Mouse (Mus musculus) CH12.LX (cell line): Measurements from ENCODE around the gene Slc9b1. TPM values are rescaled to one million over a fixed set of nuclear protein-coding genes. Genes with fewer than 3 reads are reported as not detected.

Experiments used
- DNase-seq: peaks from one replicate; pipeline ENCODE4 v3.0.0-alpha.2; 2013; ENCODE audit errors: extremely low read depth
- H3K27ac ChIP-seq: 2 replicates; pipeline ENCODE4 v1.5.1; 2012; ENCODE audit warnings: low read depth, mild to moderate bottlenecking, control low read depth, moderate library complexity; ENCODE audit not compliant: insufficient read depth
- H3K27me3 ChIP-seq: replicated peaks from 2 replicates; pipeline ENCODE3; 2012; ENCODE audit warnings: inconsistent platforms
- H3K36me3 ChIP-seq, 2 experiments: replicated peaks in 1 of 2; 2 replicates each; pipeline versions ENCODE3 to v1.6.1; 2012; ENCODE audit warnings: inconsistent platforms in 1 of 2, low read length in 1 of 2, mild to moderate bottlenecking in 1 of 2, mixed read lengths in 1 of 2, moderate library complexity in 1 of 2; ENCODE audit not compliant: control insufficient read depth in 1 of 2, insufficient read depth in 1 of 2
- H3K4me1 ChIP-seq, 2 experiments: 2 replicates each; pipeline ENCODE4 v1.6.1; 2012; ENCODE audit warnings: inconsistent platforms in 1 of 2, moderate library complexity in 1 of 2; ENCODE audit not compliant: insufficient read depth in 2 of 2, control insufficient read depth in 1 of 2
- H3K4me2 ChIP-seq: 2 replicates; pipeline ENCODE4 v1.6.1; 2012; ENCODE audit warnings: low read depth, mild to moderate bottlenecking, control low read depth; ENCODE audit not compliant: poor library complexity, insufficient read depth, severe bottlenecking
- H3K4me3 ChIP-seq, 3 experiments: fragments of 150-350 bp in 1 of 3; sonication (generic) in 1 of 3; replicated peaks in 1 of 3; 2 replicates each; pipeline versions ENCODE3 to v1.5.1; 2011 to 2012; ENCODE audit warnings: low read depth in 2 of 3, low read length in 2 of 3, mild to moderate bottlenecking in 2 of 3, moderate library complexity in 2 of 3, control low read depth in 1 of 3, improper control_type of control experiment in 1 of 3, inconsistent platforms in 1 of 3, mixed read lengths in 1 of 3; ENCODE audit not compliant: poor library complexity in 1 of 3
- H3K79me2 ChIP-seq: replicated peaks from 2 replicates; pipeline ENCODE4 v1.6.1; 2012; ENCODE audit warnings: mild to moderate bottlenecking, moderate library complexity; ENCODE audit not compliant: control insufficient read depth, poor library complexity, insufficient read depth, severe bottlenecking; ENCODE audit errors: extremely low read depth
- H3K9ac ChIP-seq: 2 replicates; pipeline ENCODE4 v1.6.1; 2012; ENCODE audit warnings: low read depth, mild to moderate bottlenecking, control low read depth, moderate library complexity; ENCODE audit not compliant: insufficient read depth
- H3K9me3 ChIP-seq: replicated peaks from 2 replicates; pipeline ENCODE3; 2012; ENCODE audit warnings: low read length, inconsistent platforms, mixed read lengths
- BHLHE40 ChIP-seq: IDR thresholded peaks from 2 replicates; pipeline ENCODE4 v1.6.1; 2011; ENCODE audit warnings: mild to moderate bottlenecking, low read depth, low read length, improper control_type of control experiment
- CHD1 ChIP-seq: IDR thresholded peaks from 2 replicates; pipeline ENCODE4 v1.6.1; 2012; ENCODE audit warnings: low read depth, low read length, improper control_type of control experiment, inconsistent platforms
- CHD2 ChIP-seq: IDR thresholded peaks from 2 replicates; pipeline ENCODE4 v1.6.1; 2011; ENCODE audit warnings: low read length, improper control_type of control experiment
- CTCF ChIP-seq, 2 experiments: IDR thresholded peaks in 1 of 2; conservative IDR thresholded peaks in 1 of 2; 2 replicates each; pipeline ENCODE4 v1.5.1; 2011 to 2012; ENCODE audit warnings: low read depth in 2 of 2, low read length in 2 of 2, improper control_type of control experiment in 1 of 2, inconsistent platforms in 1 of 2, mild to moderate bottlenecking in 1 of 2, moderate library complexity in 1 of 2
- E2F4 ChIP-seq: IDR thresholded peaks from 2 replicates; pipeline ENCODE4 v1.6.1; 2011; ENCODE audit warnings: low read depth, low read length, improper control_type of control experiment; ENCODE audit not compliant: insufficient replicate concordance
- EP300 ChIP-seq: IDR thresholded peaks from 2 replicates; pipeline ENCODE4 v1.6.1; 2011; ENCODE audit warnings: low read length, improper control_type of control experiment
- GABPA ChIP-seq: IDR thresholded peaks from 2 replicates; pipeline ENCODE4 v1.6.1; 2012; ENCODE audit warnings: low read depth, low read length, improper control_type of control experiment, inconsistent platforms; ENCODE audit not compliant: insufficient replicate concordance
- JUN ChIP-seq: IDR thresholded peaks from 2 replicates; pipeline ENCODE4 v1.6.1; 2011; ENCODE audit warnings: low read depth, mild to moderate bottlenecking, low read length, improper control_type of control experiment, moderate library complexity; ENCODE audit not compliant: insufficient read depth
- JUND ChIP-seq: conservative IDR thresholded peaks from 2 replicates; pipeline ENCODE4 v1.6.1; 2011; ENCODE audit warnings: low read depth, low read length, improper control_type of control experiment
- MAZ ChIP-seq: IDR thresholded peaks from 2 replicates; pipeline ENCODE4 v1.6.1; 2012; ENCODE audit warnings: low read depth, mild to moderate bottlenecking, inconsistent platforms, low read length, improper control_type of control experiment, moderate library complexity
- MEF2A ChIP-seq: IDR thresholded peaks from 2 replicates; pipeline ENCODE4 v1.6.1; 2014; ENCODE audit warnings: low read depth, mild to moderate bottlenecking, inconsistent platforms, low read length, improper control_type of control experiment, borderline replicate concordance
- MXI1 ChIP-seq: IDR thresholded peaks from 2 replicates; pipeline ENCODE4 v1.6.1; 2011; ENCODE audit warnings: mild to moderate bottlenecking, low read depth, low read length, improper control_type of control experiment
- MYC ChIP-seq: IDR thresholded peaks from 2 replicates; pipeline ENCODE4 v1.6.1; 2011; ENCODE audit warnings: low read depth, mild to moderate bottlenecking, improper control_type of control experiment, low read length
- NRF1 ChIP-seq: IDR thresholded peaks from 2 replicates; pipeline ENCODE4 v1.6.1; 2014; ENCODE audit warnings: low read depth, mild to moderate bottlenecking, inconsistent platforms, low read length, improper control_type of control experiment, moderate library complexity
- RAD21 ChIP-seq: IDR thresholded peaks from 2 replicates; pipeline ENCODE4 v1.6.1; 2011; ENCODE audit warnings: low read depth, mild to moderate bottlenecking, low read length, improper control_type of control experiment, moderate library complexity
- RCOR1 ChIP-seq: conservative IDR thresholded peaks from 2 replicates; pipeline ENCODE4 v1.6.1; 2012; ENCODE audit warnings: low read depth, mild to moderate bottlenecking, inconsistent platforms, low read length, improper control_type of control experiment
- SIN3A ChIP-seq: IDR thresholded peaks from 2 replicates; pipeline ENCODE4 v1.6.1; 2012; ENCODE audit warnings: low read length, improper control_type of control experiment, inconsistent platforms
- SMC3 ChIP-seq: IDR thresholded peaks from 2 replicates; pipeline ENCODE4 v1.6.1; 2011; ENCODE audit warnings: low read depth, low read length, improper control_type of control experiment
- USF2 ChIP-seq: conservative IDR thresholded peaks from 2 replicates; pipeline ENCODE4 v1.6.1; 2011; ENCODE audit warnings: low read depth, low read length, improper control_type of control experiment
- ZC3H11A ChIP-seq: IDR thresholded peaks from 2 replicates; pipeline ENCODE4 v1.6.1; 2012; ENCODE audit warnings: low read depth, mild to moderate bottlenecking, inconsistent platforms, low read length, improper control_type of control experiment
- ZKSCAN1 ChIP-seq: IDR thresholded peaks from 2 replicates; pipeline ENCODE4 v1.6.1; 2012; ENCODE audit warnings: low read depth, inconsistent platforms, low read length, improper control_type of control experiment, borderline replicate concordance
- ZNF384 ChIP-seq: IDR thresholded peaks from 2 replicates; pipeline ENCODE4 v1.6.1; 2012; ENCODE audit warnings: low read depth, low read length, improper control_type of control experiment, inconsistent platforms
- dilution Hi-C: fragments of 300-500 bp; cut with MboI; formaldehyde crosslinking; loops from 2 replicates; pipeline ENCODE4 v1.14.3; 2020; ENCODE audit warnings: low sequenced_read_pairs; ENCODE audit not compliant: extremely low pct_unique_long_range_greater_than_20kb, extremely low pct_ligation_motif_present
- in situ Hi-C: fragments of 300-500 bp; cut with MboI; formaldehyde crosslinking; loops from 3 replicates; pipeline ENCODE4 v1.14.3; 2019; ENCODE audit warnings: low sequenced_read_pairs, low pct_ligation_motif_present, low pct_unique_long_range_greater_than_20kb, mixed read lengths
- polyA plus RNA-seq: library from polyadenylated mRNA; unstranded; fragments of >175 nt; gene quantifications from 2 replicates; pipeline ENCODE4 v1.2.1, GENCODE M21; 2012; ENCODE audit warnings: low read depth; ENCODE audit not compliant: insufficient read length
- total RNA-seq, 2 experiments: library from RNA; depleted of rRNA; stranded (reverse); fragments of 300-350 nt in 1 of 2; fragments of >200 nt in 1 of 2; gene quantifications; 2 replicates each; pipeline ENCODE4 v1.2.3; 2012 to 2014

The Slc9b1 gene
- total and polyA plus RNA-seq, 3 experiments, result 1.9 to 3.1 (median 2.7) TPM

DNA sequence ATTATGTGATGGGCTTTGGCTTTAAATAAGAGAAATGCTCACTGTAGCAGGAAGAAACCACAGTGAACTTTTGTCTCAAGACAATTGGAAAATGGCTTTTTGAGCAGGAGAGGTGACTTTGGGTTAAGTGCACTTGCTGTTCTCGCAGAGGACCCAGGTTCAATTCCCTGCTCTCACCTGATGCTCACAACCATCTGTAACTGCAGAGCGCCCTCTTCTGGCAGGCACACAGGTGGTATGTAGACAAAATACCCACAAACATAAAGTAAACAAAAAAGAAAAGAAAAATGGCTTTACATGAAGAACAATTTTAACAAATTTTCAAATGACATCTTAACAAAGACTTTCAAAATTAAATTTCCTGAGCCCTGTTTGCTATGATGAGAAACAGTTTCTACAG lies 20.2 kb upstream of the Slc9b1 start:
- Histone ChIP-seq H3K27ac (no peak overlapping the region), H3K4me1 (no peaks in the 10 kb centered on the region), H3K4me3 (no peak overlapping the region), H3K4me2 (no peak overlapping the region), H3K36me3 (no peaks in the 10 kb centered on the region), H3K27me3 (no peaks in the 10 kb centered on the region), H3K9ac (no peak overlapping the region), H3K79me2 (no peaks in the 10 kb centered on the region), H3K9me3 (no peaks in the 10 kb centered on the region)
- dilution Hi-C loops, result no loop called here
- in situ Hi-C loops, result loop anchor here (5.0 kb wide), 1 partner anchor 35 kb away; no protein-coding TSS in a partner anchor
- DNase-seq, result peak; percentile 51
- TF ChIP-seq ZC3H11A (peak; percentile 32; the same call in 1 of the 2 replicates), EP300 (no peak), NRF1 (no peak), SIN3A (no peak), SMC3 (peak; percentile 82), RAD21 (peak; percentile 66), MXI1 (no peak), MEF2A (no peak), CTCF (conservative IDR thresholded peaks at IDR 0.05 in 1 of 2, IDR thresholded peaks at IDR 0.05 in 1 of 2; ENCODE audit: low read depth in 2 of 2, low read length in 2 of 2) (peak; percentile 57 to 85; a peak in 3 of 4 replicates), MAZ (no peak), MYC (no peak), GABPA (no peak), RCOR1 (no peak), E2F4 (no peak)

DNA sequence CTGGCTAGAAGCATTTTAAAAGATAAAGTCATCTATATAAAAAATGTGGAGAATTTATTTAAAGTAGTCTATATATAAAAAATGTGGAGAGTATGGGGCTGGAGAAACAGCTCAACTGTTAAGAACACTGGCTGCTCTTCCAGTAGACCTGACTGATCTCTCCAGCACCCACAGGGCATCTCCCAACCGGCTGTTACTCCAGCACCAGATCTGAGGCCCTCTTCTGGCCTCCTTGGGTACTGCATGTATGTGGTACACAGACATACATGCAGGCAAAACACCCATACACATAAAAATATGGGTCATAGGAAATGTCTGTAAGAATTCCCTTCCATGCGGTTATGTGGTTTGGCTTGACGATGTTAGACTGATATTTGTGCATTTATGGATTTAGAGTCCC lies 19.3 kb upstream of the Slc9b1 start:
- peak overlapping the region; percentile 14; the same call in 1 of the 2 replicates for H3K4me2 ChIP-seq
- no peak overlapping the region for H3K4me3 ChIP-seq
- H3K36me3 ChIP-seq, result no peaks in the 10 kb centered on the region
- H3K9me3 ChIP-seq, result no peaks in the 10 kb centered on the region
- H3K27ac ChIP-seq, result no peak overlapping the region
- peak; percentile 87 for DNase-seq
- no peaks in the 10 kb centered on the region for H3K27me3 ChIP-seq
- no peaks in the 10 kb centered on the region for H3K79me2 ChIP-seq
- TF ChIP-seq CTCF (conservative IDR thresholded peaks at IDR 0.05 in 1 of 2, IDR thresholded peaks at IDR 0.05 in 1 of 2; ENCODE audit: low read depth in 2 of 2, low read length in 2 of 2) (peak; percentile 88 to 90), CHD1 (no peak), MAZ (no peak), JUND (no peak), NRF1 (no peak), BHLHE40 (no peak), USF2 (no peak), ZKSCAN1 (no peak), SMC3 (peak; percentile 93), GABPA (no peak), JUN (no peak), EP300 (no peak), RCOR1 (no peak), RAD21 (peak; percentile 59), MXI1 (no peak), CHD2 (no peak), ZNF384 (no peak)
- TF ChIP-seq, all 38 proteins: peak for 3
- dilution Hi-C loops (no loop called here), in situ Hi-C loops (loop anchor here (5.0 kb wide), 1 partner anchor 36 kb away; no protein-coding TSS in a partner anchor)
- H3K9ac ChIP-seq, result no peak overlapping the region
- no peaks in the 10 kb centered on the region for H3K4me1 ChIP-seq
